Mouse (Mus musculus): ENCODE data around the gene C1qtnf7.

- TF ChIP-seq CTCF (IDR thresholded peaks at IDR 0.05; ENCODE audit: low read depth, low read length) (no peak), POLR2A (IDR thresholded peaks at IDR 0.05; ENCODE audit: borderline replicate concordance, low read depth, low read length) (no peak)
These were observed 146.9 kb downstream of the C1qtnf7 start, which contains the start of gene Cc2d2a for GRCm38 (mm10) chr5:43661997-43662961.

All from bone marrow macrophage, adult 2 months (primary cell).